Mouse (Mus musculus) left cerebral cortex, adult 2 months (tissue): ENCODE results near the gene Cpa3. TPM values are rescaled to one million over a fixed set of nuclear protein-coding genes. Genes with fewer than 3 reads are reported as not detected.

ENCODE experiments used
- DNase-seq, 2 experiments: peaks; one replicate each; pipeline ENCODE4 v3.0.0; 2021 to 2022; ENCODE audit warnings: low spot score in 2 of 2, mixed read lengths in 1 of 2; ENCODE audit errors: extremely low spot score in 1 of 2
- H3K27ac ChIP-seq: fragments of 200-600 bp; 2 replicates; pipeline ENCODE4 v1.8.1; 2022
- H3K4me3 ChIP-seq: fragments of 200-600 bp; 2 replicates; pipeline ENCODE4 v1.8.1; 2022
- CTCF ChIP-seq: fragments of 200-600 bp; IDR thresholded peaks from 2 replicates; pipeline ENCODE4 v1.8.1; 2022; ENCODE audit warnings: antibody characterized with exemption, mild to moderate bottlenecking, moderate library complexity
- intact Hi-C: fragments of 180-260 bp; cut with DNase I; formaldehyde crosslinking; loops from one replicate; pipeline ENCODE4 v1.15.1; 2025
- long read RNA-seq, 2 experiments: library from polyadenylated mRNA; stranded (forward); transcript quantifications; one replicate each; pipeline ENCODE4 v2.0.0; 2021; ENCODE audit warnings: borderline mapping rate in 2 of 2
- total RNA-seq, 2 experiments: library from RNA; stranded (reverse); gene quantifications; 2 replicates each; pipeline ENCODE4 v1.2.3; 2021

Gene Cpa3
- not detected for total RNA-seq
- long read RNA-seq, experiment 1: 0 reads
- long read RNA-seq, experiment 2: 0 reads

DNA sequence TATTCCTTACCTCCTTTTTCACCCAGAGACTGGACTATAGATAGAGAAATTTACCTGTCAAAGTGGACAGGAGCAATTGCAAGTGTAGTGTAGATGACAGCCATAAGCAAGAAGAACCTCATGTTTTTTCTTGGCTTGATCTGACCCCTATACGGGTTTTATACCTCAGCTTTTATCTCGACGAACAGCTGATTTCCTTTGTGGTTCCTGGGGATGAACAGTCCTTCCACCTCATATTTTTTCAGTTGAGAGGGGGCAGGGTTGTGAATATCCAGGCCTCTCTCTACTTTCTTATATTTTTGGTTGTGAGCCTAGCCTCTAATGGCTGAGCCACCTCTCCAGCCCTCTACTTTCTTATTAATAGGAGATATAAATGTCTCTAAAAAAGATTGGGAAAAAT lies at the start of gene Cpa3:
Gene Cpa3 (minus strand): TSS at position 132 of the 400 bp plus-strand sequence.
- no peak within 1 kb of the TSS for H3K4me3 ChIP-seq
- no peak within 1 kb of the TSS for H3K27ac ChIP-seq
- TF ChIP-seq CTCF: no peak
- no peak for DNase-seq
- intact Hi-C loops: no loop called here

DNA sequence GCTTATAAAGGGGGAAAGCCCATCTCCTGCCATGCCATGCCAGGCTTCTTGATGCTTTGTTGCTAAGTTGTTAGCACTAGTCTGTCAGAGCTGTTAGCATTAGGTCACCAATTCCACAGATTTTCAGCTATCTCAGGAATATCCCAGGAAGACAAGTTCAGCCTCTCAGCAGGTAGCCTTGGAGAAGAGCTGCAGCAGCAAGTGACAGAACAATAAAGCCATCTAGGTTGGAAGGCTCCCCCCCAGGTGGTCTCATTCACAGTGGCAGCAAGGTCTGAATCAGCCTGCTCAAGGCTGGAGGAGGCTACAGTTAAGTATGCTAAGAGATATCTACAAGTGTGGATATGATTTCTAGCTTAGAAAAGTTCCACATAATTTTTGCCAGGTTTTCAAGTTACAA lies 49.4 kb upstream of the Cpa3 start:
- no peak for TF ChIP-seq CTCF
- no peak for DNase-seq
- Histone ChIP-seq H3K27ac (no peak overlapping the region), H3K4me3 (no peak overlapping the region)
- intact Hi-C loops: no loop called here

DNA sequence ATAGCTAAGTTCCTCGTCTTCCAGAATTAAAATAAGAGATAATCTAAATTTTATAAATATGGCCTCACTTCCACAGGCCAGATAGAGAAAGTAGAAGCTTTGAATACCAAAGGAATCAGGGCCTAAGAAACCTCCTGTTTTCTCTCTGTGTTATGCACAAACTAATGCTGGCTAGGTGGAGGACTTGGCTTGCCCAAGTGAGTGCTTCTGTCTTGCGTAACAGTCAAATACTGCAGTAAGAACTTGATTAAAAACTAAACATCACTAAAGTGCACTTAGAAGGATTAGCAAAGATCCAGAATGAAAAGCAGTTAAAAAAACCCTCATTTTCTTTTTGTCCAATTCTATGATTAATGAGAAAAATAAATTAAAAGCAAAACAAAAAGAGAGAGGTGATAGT lies 46.8 kb upstream of the Cpa3 start:
- no peak for TF ChIP-seq CTCF
- no peak overlapping the region for H3K4me3 ChIP-seq
- no peak overlapping the region for H3K27ac ChIP-seq
- intact Hi-C loops: no loop called here
- no peak for DNase-seq

DNA sequence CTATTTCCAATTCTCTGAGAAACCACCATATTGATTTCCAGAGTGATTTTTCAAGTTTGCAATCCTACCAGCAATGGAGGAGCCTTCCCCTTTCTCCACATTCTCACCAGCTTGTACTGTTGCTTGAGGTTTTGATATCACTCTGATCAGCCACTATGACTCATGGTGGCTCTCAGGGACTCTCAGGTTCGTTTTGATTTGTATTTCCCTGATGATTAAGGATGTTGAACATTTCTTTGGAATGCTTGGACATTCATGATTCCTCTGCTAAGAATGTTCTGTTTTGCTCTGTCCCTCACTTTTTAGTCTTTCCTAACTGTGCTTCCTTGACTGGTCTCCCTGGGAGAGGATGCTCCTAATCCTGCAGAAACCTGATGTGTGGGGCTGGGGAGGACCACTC lies 39.8 kb upstream of the Cpa3 start:
- no peak overlapping the region for H3K27ac ChIP-seq
- intact Hi-C loops: no loop called here
- no peak for TF ChIP-seq CTCF
- no peak overlapping the region for H3K4me3 ChIP-seq
- no peak for DNase-seq

DNA sequence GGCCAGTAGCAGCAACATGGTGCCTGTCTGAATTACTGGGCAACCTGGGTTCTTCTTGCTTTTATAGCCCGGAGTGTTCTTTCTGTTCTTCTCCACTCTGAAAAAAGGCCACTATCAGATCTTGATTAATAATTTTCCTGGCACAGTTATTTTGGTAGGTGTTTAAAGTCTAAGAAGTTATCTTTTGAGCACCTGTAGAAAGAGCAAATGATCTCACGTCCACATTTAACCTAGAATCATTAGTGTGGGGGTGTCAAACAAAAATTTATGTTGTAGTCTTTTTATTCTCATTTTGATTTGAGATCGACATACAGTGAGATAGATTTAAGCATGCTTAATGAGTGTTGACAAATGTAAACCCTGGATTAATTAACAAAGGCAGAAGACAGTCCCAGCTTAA lies 33.7 kb upstream of the Cpa3 start, which contains the start of gene Cpb1:
Gene Cpb1 (minus strand): TSS at position 101 of the 400 bp plus-strand sequence.
- H3K27ac ChIP-seq: no peak within 1 kb of the TSS
- TF ChIP-seq CTCF: no peak
- H3K4me3 ChIP-seq: no peak within 1 kb of the TSS
- DNase-seq: no peak
- intact Hi-C loops: no loop called here

DNA sequence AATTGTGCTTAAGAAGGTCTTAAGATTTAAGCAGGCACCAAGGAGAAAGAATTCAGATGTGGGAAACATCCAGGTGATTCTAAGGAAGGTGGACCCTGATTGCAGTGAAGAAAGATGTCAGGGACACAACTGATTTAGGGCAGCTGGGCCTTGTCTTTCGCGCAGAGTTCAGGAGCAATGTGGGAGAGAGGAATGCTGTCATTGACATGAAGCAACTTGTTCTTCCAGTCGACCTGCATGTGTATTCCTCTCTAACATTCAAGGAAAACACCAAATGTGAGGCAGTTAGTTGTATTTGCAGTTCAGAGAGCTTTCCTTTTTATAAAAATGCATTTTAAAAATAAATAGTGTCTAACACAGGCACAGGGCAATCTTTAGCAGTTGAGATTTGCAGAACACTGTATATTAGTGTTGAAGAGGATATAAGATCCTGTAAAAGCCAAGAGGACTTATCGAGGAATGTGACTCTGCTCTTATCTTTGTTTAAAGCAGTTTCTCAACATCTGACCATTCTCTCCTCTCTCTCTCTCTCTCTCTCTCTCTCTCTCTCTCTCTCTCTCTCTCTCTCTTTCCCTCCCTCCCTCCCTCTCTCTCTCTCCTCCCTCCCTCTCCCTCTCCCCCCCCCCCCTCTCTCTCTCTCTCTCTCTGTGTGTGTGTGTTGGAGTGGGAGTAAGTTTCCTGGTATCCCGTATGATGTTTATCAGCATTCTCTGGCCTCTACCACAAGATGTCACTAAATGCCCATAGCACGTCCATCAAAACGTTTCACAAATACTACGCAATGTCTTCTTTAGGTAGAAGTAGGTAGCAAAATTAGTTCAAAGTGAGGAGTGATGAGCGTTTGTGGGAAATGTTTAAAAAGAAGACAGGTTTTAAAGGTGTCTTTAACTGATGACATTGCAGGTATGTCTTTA lies 12.8 kb upstream of the Cpa3 start:
- TF ChIP-seq CTCF: peak; percentile 19; the same call in 1 of the 2 replicates
- no peak overlapping the region for H3K27ac ChIP-seq
- no peak overlapping the region for H3K4me3 ChIP-seq
- no peak for DNase-seq
- intact Hi-C loops: loop anchor here (5.0 kb wide), 1 partner anchor 252 kb away; no protein-coding TSS in a partner anchor

DNA sequence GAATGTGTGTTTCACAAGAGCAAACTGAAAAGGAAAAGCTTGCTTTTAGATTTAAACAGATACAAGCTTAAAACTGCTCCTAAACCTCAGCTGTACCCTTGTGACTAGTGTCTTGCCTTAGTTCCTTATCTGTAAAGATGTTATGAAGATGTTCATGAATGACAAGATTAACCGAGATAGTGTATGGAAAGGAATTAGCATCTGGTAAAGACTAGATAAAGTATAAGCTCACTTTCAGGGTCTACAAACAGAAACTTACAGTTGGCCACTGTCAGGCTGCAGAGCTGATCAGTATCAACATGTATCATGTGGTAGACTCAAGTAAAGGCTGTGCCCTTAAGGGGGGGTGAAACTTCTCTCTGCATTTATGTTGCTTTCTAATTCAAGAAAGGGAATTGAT lies 1.9 kb upstream of the Cpa3 start:
- DNase-seq: no peak
- intact Hi-C loops: no loop called here
- H3K27ac ChIP-seq: no peak overlapping the region
- TF ChIP-seq CTCF: no peak
- H3K4me3 ChIP-seq: no peak overlapping the region

DNA sequence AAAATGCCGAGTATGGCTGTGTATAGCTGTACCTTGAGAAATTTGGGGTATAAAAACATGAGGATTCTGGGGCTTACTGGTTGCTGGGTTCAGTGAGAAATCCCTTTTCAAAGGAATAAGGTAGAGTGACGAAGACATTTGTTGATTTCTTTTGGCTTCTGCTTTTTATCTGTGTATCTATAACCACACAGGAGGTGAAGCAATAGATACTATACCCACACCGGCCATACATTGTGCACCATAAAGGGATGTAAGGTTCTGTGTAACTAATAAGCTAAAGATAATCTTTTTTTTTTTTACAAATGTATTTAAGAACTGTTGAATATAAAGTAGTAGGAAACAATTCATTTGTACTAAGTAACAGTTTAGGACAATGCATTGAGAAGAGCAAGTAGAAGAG lies 2.2 kb downstream of the Cpa3 start:
- Histone ChIP-seq H3K27ac (no peak overlapping the region), H3K4me3 (no peak overlapping the region)
- intact Hi-C loops: no loop called here
- no peak for DNase-seq
- no peak for TF ChIP-seq CTCF

DNA sequence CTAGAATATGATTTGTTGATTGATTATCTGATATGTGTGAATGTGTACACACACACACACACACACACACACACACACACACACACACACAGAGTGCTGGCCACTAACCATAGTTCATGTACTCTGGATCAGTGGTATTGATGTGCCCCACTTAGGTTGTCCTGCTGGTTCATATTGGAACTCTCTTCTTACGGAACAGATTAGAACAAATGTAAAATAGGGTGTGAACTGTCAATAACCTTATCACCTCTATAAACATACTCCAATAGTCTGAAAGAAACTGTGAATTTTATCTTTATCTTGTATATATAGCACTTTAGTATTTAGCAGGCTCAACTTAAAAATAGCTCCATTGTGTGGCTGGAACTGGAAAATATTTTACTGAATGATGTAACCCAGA lies 5.0 kb downstream of the Cpa3 start:
- H3K27ac ChIP-seq: no peak overlapping the region
- intact Hi-C loops: no loop called here
- TF ChIP-seq CTCF: no peak
- no peak overlapping the region for H3K4me3 ChIP-seq
- no peak for DNase-seq

DNA sequence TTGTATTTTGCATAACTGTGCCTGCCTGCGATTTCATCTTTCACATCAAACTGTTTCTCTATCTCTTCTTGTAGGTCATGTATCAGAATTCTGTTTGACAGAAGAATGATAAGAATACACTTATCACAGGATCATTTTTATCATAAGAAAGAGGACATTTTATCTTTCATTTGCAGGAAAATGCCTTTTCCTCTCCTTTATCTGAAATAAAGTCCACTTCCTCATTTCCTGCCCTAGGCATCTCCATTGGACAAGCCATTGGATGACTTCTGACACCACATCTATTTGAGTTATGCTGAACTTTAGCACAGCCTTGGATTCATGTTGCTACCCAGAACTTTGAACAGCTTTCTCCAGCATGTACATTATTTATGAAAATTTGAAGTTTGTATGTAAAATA lies 13.0 kb downstream of the Cpa3 start:
- intact Hi-C loops: no loop called here
- no peak overlapping the region for H3K27ac ChIP-seq
- no peak for TF ChIP-seq CTCF
- H3K4me3 ChIP-seq: no peak overlapping the region
- DNase-seq: no peak

DNA sequence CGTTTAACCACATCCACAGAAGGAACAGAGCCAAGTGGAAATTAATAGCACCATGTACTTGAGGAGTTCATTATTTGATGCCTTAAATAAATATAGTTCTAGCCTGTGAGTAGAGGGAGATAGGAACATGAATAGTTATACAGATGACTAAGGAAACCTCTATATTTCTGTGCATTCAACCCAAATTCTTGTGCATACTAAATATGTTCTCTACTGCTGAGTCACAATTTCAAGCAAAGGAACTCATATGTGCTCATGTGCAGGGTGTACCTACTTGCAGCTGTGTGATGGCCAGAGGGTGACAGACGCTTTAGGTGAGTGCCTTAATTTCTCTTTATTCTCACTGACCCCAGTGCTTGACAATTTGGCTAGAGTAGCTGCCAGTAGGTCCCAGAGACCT lies 16.6 kb downstream of the Cpa3 start:
- TF ChIP-seq CTCF: no peak
- Histone ChIP-seq H3K4me3 (no peak overlapping the region), H3K27ac (no peak overlapping the region)
- no peak for DNase-seq
- intact Hi-C loops: no loop called here

DNA sequence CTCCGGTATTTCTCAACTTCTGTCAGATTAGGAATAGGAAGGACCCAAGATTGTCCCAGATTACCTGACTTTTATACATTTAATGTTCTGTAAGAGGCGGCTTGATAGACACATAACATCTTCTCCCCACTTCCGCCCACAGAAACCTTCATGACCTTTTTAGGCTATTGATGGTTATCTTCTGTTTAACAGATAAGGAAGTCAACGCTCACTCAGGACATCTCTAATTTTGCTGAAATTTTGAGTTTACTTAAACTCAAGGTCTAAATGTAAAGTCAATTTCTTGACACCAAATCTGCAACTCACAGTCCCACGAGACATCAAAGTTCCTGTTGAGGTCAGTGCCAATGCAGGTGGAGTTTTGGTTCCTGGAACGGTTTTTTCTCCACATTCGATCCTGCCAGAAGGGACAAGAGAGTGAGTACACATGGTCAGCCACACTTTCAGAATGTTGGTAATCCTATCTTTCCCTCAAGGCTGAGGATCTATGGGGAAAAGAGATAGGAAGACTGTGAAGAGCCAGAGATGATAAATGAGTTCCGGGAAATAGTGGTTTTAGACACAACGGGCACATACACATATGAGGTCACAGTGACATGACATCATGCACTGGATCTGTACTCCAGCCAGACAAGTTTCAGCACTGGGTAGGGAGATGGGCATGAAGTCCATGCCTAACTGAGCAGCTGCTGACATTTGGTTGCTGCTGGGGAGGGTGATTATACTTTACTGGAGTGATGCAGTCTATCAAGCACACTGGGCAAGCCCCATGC lies 18.9 kb downstream of the Cpa3 start:
- no peak for DNase-seq
- intact Hi-C loops: no loop called here
- TF ChIP-seq CTCF: no peak
- H3K27ac ChIP-seq: no peak overlapping the region
- no peak overlapping the region for H3K4me3 ChIP-seq
